8 mouse cellular contexts compared by ENCODE assay signal in the genomic region with DNA sequence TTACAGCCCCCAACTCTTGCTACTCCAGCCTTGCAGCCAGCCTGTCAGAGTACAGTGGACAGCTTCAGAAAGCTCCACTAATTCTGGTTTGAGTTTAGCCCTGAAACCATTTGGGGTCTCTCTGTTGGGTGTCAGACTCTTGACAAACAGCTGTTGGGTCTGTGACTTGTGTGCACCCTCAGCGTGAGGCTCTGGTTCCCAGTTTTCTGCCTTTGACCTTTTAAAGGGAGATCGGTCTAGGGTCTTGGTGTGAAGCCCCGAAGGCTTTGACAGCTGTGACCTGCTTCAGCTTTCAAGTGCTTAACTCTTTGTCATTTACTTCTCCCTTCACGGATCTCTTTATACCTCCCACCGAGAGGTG. TPM values are rescaled to one million over a fixed set of nuclear protein-coding genes. Genes with fewer than 3 reads are reported as not detected.
A peak's percentile ranks its signal among the peaks of the same experiment; 100 is the strongest.
DNase-seq lines count a peak whose midpoint lies in the region; ATAC-seq and TF ChIP-seq lines count a peak whose summit lies in the region.

No protein-coding gene starts in this region.

- no peak for ATAC-seq in heart, postnatal 0 days (ENCODE audit: insufficient read depth, low read depth)
- no peak for ATAC-seq in hindbrain, embryonic 15.5 days (ENCODE audit: low FRiP score, low read depth)
- ATAC-seq in midbrain, embryonic 16.5 days = no peak

- H3K27me3 ChIP-seq in heart, postnatal 0 days (ENCODE audit: control insufficient read depth, insufficient read depth, low read length) = no peaks in the 10 kb centered on the region
- no peaks in the 10 kb centered on the region for H3K27me3 ChIP-seq in hindbrain, embryonic 15.5 days
- H3K27me3 ChIP-seq in midbrain, embryonic 16.5 days (ENCODE audit: control insufficient read depth, insufficient read depth, low read depth, low read length) = no peaks in the 10 kb centered on the region

- no peak for TF ChIP-seq EP300 in heart, postnatal 0 days (IDR thresholded peaks at IDR 0.05; ENCODE audit: low read depth)

- peak overlapping the region; percentile 65 for H3K4me2 ChIP-seq in heart, postnatal 0 days (ENCODE audit: low read depth, low read length)
- peak overlapping the region; percentile 89 for H3K4me2 ChIP-seq in hindbrain, embryonic 15.5 days
- peak overlapping the region; percentile 92 for H3K4me2 ChIP-seq in midbrain, embryonic 16.5 days (ENCODE audit: low read length)

- peak overlapping the region; percentile 85; the same call in 1 of the 2 replicates for H3K27ac ChIP-seq in heart, postnatal 0 days (ENCODE audit: low read depth)
- no peak overlapping the region for H3K27ac ChIP-seq in bone marrow macrophage, adult 2 months (ENCODE audit: insufficient read depth, low read depth, low read length)
- H3K27ac ChIP-seq in hindbrain, embryonic 15.5 days (replicated peaks) = peak overlapping the region; percentile 98
- H3K27ac ChIP-seq in midbrain, embryonic 16.5 days (ENCODE audit: low read length) = peak overlapping the region; percentile 97

- no peak for TF ChIP-seq CTCF in heart, postnatal 0 days (IDR thresholded peaks at IDR 0.05; ENCODE audit: low read depth)
- TF ChIP-seq CTCF in bone marrow macrophage, adult 2 months (IDR thresholded peaks at IDR 0.05; ENCODE audit: low read depth, low read length) = no peak

- peak overlapping the region; percentile 89; the same call in 1 of the 2 replicates for H3K9ac ChIP-seq in heart, postnatal 0 days (replicated peaks; ENCODE audit: low read depth, low read length)
- peak overlapping the region; percentile 98 for H3K9ac ChIP-seq in hindbrain, embryonic 15.5 days
- peak overlapping the region; percentile 96 for H3K9ac ChIP-seq in midbrain, embryonic 16.5 days (ENCODE audit: low read depth, low read length)

- no peak for TF ChIP-seq POLR2A in bone marrow macrophage, adult 2 months (IDR thresholded peaks at IDR 0.05; ENCODE audit: borderline replicate concordance, low read depth, low read length)

- WGBS in heart, postnatal 0 days = 4% methylated on average over 5 of the region's 5 CpGs
- 4% methylated on average over 5 of the region's 5 CpGs for WGBS in hindbrain, embryonic 15.5 days
- WGBS in midbrain, embryonic 16.5 days = 1% methylated on average over 5 of the region's 5 CpGs

- H3K9me3 ChIP-seq in heart, postnatal 0 days (replicated peaks; ENCODE audit: control insufficient read depth, low read length) = no peaks in the 10 kb centered on the region
- no peaks in the 10 kb centered on the region for H3K9me3 ChIP-seq in hindbrain, embryonic 15.5 days
- H3K9me3 ChIP-seq in midbrain, embryonic 16.5 days (replicated peaks; ENCODE audit: control insufficient read depth, low read length, poor library complexity, severe bottlenecking) = no peaks in the 10 kb centered on the region

- peak overlapping the region; percentile 81 for H3K4me3 ChIP-seq in heart, postnatal 0 days (ENCODE audit: low read depth, low read length)
- peak overlapping the region; percentile 81 for H3K4me3 ChIP-seq in bone marrow macrophage, adult 2 months (ENCODE audit: insufficient read depth, low read length)
- H3K4me3 ChIP-seq in hindbrain, embryonic 15.5 days = peak overlapping the region; percentile 76
- H3K4me3 ChIP-seq in midbrain, embryonic 16.5 days (ENCODE audit: low read depth, low read length) = peak overlapping the region; percentile 90

- peaks cover 39% of the 10 kb centered on the region for H3K36me3 ChIP-seq in heart, postnatal 0 days (replicated peaks; ENCODE audit: control insufficient read depth, insufficient read depth, low read length)
- peaks cover 34% of the 10 kb centered on the region for H3K36me3 ChIP-seq in hindbrain, embryonic 15.5 days
- peaks cover 25% of the 10 kb centered on the region for H3K36me3 ChIP-seq in midbrain, embryonic 16.5 days (ENCODE audit: control insufficient read depth, insufficient read depth, low read length)

- intact Hi-C loops in heart, postnatal 36 days (cut with DNase I) = no loop called here
- intact Hi-C loops in left cerebral cortex, postnatal 14 days (cut with DNase I) = no loop called here

- H3K4me1 ChIP-seq in heart, postnatal 0 days (ENCODE audit: control insufficient read depth, insufficient read depth) = peaks cover 8% of the 10 kb centered on the region; the same call in 1 of the 2 replicates
- H3K4me1 ChIP-seq in bone marrow macrophage, adult 2 months (ENCODE audit: control insufficient read depth, insufficient read depth, low read length) = peaks cover 8% of the 10 kb centered on the region
- H3K4me1 ChIP-seq in hindbrain, embryonic 15.5 days (replicated peaks) = peaks cover 19% of the 10 kb centered on the region
- H3K4me1 ChIP-seq in midbrain, embryonic 16.5 days (ENCODE audit: control insufficient read depth, insufficient read depth, low read length) = peaks cover 9% of the 10 kb centered on the region

- DNase-seq in heart, postnatal 0 days (ENCODE audit: low spot score) = no peak
- DNase-seq in heart, postnatal 36 days = no peak
- DNase-seq in urinary bladder, adult 2 months (ENCODE audit: low spot score) = no peak
- DNase-seq in urinary bladder, postnatal 4 days (ENCODE audit: low spot score in 2 of 2) = no peak
- no peak for DNase-seq in left cerebral cortex, postnatal 14 days (ENCODE audit: low spot score in 2 of 2)

RNA-seq across cellular contexts. Expression of a gene that starts 1.2 kb away (rescaled TPM):
- 40.8 and 42.1 TPM in 2 replicates for total RNA-seq in heart, postnatal 0 days (2014; rRNA removed; ENCODE audit: low replicate concordance)
- polyA plus RNA-seq in heart, postnatal 0 days (2015; fragmentation: Nextera tagmentation; extraction: Ambion mirVana) = 31.9 and 32.9 TPM in 2 replicates
- 10 to 100 TPM; 79.8 to 82.7 TPM for total RNA-seq in heart, postnatal 36 days (2021)
- polyA plus RNA-seq in bone marrow macrophage, adult 2 months (2012; ENCODE audit: insufficient read depth, insufficient read length, missing spikeins) = 101 and 105 TPM in 2 replicates
- 167 and 177 TPM in 2 replicates for polyA plus RNA-seq in hindbrain, embryonic 15.5 days (2015; fragmentation: Nextera tagmentation; extraction: Ambion mirVana)
- polyA plus RNA-seq in midbrain, embryonic 16.5 days (2015; fragmentation: Nextera tagmentation; extraction: Ambion mirVana) = 185 and 195 TPM in 2 replicates
- polyA plus RNA-seq in urinary bladder, adult 2 months (2012; rRNA removed) = 91.5 and 97.0 TPM in 2 replicates
- total RNA-seq in left cerebral cortex, postnatal 14 days (2021) = 100 to 1,000 TPM; 199 to 211 TPM

RNA-seq across cellular contexts. Expression of a gene that starts 33.7 kb away (rescaled TPM):
- 606 and 830 TPM in 2 replicates for total RNA-seq in heart, postnatal 0 days (2014; rRNA removed; ENCODE audit: low replicate concordance)
- 791 and 823 TPM in 2 replicates for polyA plus RNA-seq in heart, postnatal 0 days (2015; fragmentation: Nextera tagmentation; extraction: Ambion mirVana)
- 100 to 1,000 TPM; 267 to 286 TPM for total RNA-seq in heart, postnatal 36 days (2021)
- 1,186 and 1,257 TPM in 2 replicates for polyA plus RNA-seq in bone marrow macrophage, adult 2 months (2012; ENCODE audit: insufficient read depth, insufficient read length, missing spikeins)
- 944 and 959 TPM in 2 replicates for polyA plus RNA-seq in hindbrain, embryonic 15.5 days (2015; fragmentation: Nextera tagmentation; extraction: Ambion mirVana)
- 852 and 855 TPM in 2 replicates for polyA plus RNA-seq in midbrain, embryonic 16.5 days (2015; fragmentation: Nextera tagmentation; extraction: Ambion mirVana)
- 10,835 and 11,320 TPM in 2 replicates for polyA plus RNA-seq in urinary bladder, adult 2 months (2012; rRNA removed)
- total RNA-seq in left cerebral cortex, postnatal 14 days (2021) = 100 to 1,000 TPM; 606 to 662 TPM

RNA-seq across cellular contexts. Expression of a gene that starts 38.2 kb away (rescaled TPM):
- 3.2 and 4.8 TPM in 2 replicates for total RNA-seq in heart, postnatal 0 days (2014; rRNA removed; ENCODE audit: low replicate concordance)
- polyA plus RNA-seq in heart, postnatal 0 days (2015; fragmentation: Nextera tagmentation; extraction: Ambion mirVana) = 4.6 and 4.9 TPM in 2 replicates
- 1 to 10 TPM; 2.8 to 3.2 TPM for total RNA-seq in heart, postnatal 36 days (2021)
- polyA plus RNA-seq in bone marrow macrophage, adult 2 months (2012; ENCODE audit: insufficient read depth, insufficient read length, missing spikeins) = 2.5 and 3.9 TPM in 2 replicates
- 5.7 and 6.5 TPM in 2 replicates for polyA plus RNA-seq in hindbrain, embryonic 15.5 days (2015; fragmentation: Nextera tagmentation; extraction: Ambion mirVana)
- 5.3 and 6.4 TPM in 2 replicates for polyA plus RNA-seq in midbrain, embryonic 16.5 days (2015; fragmentation: Nextera tagmentation; extraction: Ambion mirVana)
- polyA plus RNA-seq in urinary bladder, adult 2 months (2012; rRNA removed) = 3.0 and 3.3 TPM in 2 replicates
- 10 to 100 TPM; 19.1 to 21.7 TPM for total RNA-seq in left cerebral cortex, postnatal 14 days (2021)

RNA-seq across cellular contexts. Expression of a gene that starts 48.8 kb away (rescaled TPM):
- total RNA-seq in heart, postnatal 0 days (2014; rRNA removed; ENCODE audit: low replicate concordance) = 27.1 and 27.3 TPM in 2 replicates
- polyA plus RNA-seq in heart, postnatal 0 days (2015; fragmentation: Nextera tagmentation; extraction: Ambion mirVana) = 21.9 and 24.0 TPM in 2 replicates
- 10 to 100 TPM; 16.3 to 18.3 TPM for total RNA-seq in heart, postnatal 36 days (2021)
- 42.6 and 47.6 TPM in 2 replicates for polyA plus RNA-seq in bone marrow macrophage, adult 2 months (2012; ENCODE audit: insufficient read depth, insufficient read length, missing spikeins)
- 91.3 and 92.4 TPM in 2 replicates for polyA plus RNA-seq in hindbrain, embryonic 15.5 days (2015; fragmentation: Nextera tagmentation; extraction: Ambion mirVana)
- 105 and 108 TPM in 2 replicates for polyA plus RNA-seq in midbrain, embryonic 16.5 days (2015; fragmentation: Nextera tagmentation; extraction: Ambion mirVana)
- 25.4 and 25.5 TPM in 2 replicates for polyA plus RNA-seq in urinary bladder, adult 2 months (2012; rRNA removed)
- total RNA-seq in left cerebral cortex, postnatal 14 days (2021) = 10 to 100 TPM; 75.0 to 77.2 TPM

RNA-seq across cellular contexts. Expression of a gene that starts 49.0 kb away (rescaled TPM):
- 28.1 and 34.6 TPM in 2 replicates for total RNA-seq in heart, postnatal 0 days (2014; rRNA removed; ENCODE audit: low replicate concordance)
- polyA plus RNA-seq in heart, postnatal 0 days (2015; fragmentation: Nextera tagmentation; extraction: Ambion mirVana) = 55.5 and 56.1 TPM in 2 replicates
- 10 to 100 TPM; 44.6 to 49.6 TPM for total RNA-seq in heart, postnatal 36 days (2021)
- polyA plus RNA-seq in bone marrow macrophage, adult 2 months (2012; ENCODE audit: insufficient read depth, insufficient read length, missing spikeins) = 47.2 and 62.7 TPM in 2 replicates
- polyA plus RNA-seq in hindbrain, embryonic 15.5 days (2015; fragmentation: Nextera tagmentation; extraction: Ambion mirVana) = 137 and 141 TPM in 2 replicates
- 141 and 150 TPM in 2 replicates for polyA plus RNA-seq in midbrain, embryonic 16.5 days (2015; fragmentation: Nextera tagmentation; extraction: Ambion mirVana)
- polyA plus RNA-seq in urinary bladder, adult 2 months (2012; rRNA removed) = 47.2 and 50.1 TPM in 2 replicates
- total RNA-seq in left cerebral cortex, postnatal 14 days (2021) = 10 to 100 TPM; 88.3 to 92.5 TPM
